Mouse (Mus musculus): ENCODE results near the gene Psmg3. TPM values are rescaled to one million over a fixed set of nuclear protein-coding genes. Genes with fewer than 3 reads are reported as not detected.
A peak's percentile ranks its signal among the peaks of the same experiment; 100 is the strongest.

Gene Psmg3
- polyA plus RNA-seq, 1 experiment from 2014 or later, result 86.7 TPM

- H3K4me3 ChIP-seq (ENCODE audit: low read depth, low read length), result no peak overlapping the region
- WGBS, result 79% methylated on average over 7 of the region's 7 CpGs
- H3K4me1 ChIP-seq (ENCODE audit: control insufficient read depth, insufficient read depth, low read length), result no peaks in the 10 kb centered on the region
- ATAC-seq (no peak), DNase-seq (ENCODE audit: low spot score) (no peak)
- H3K36me3 ChIP-seq (ENCODE audit: control insufficient read depth, insufficient read depth, low read length), result no peaks in the 10 kb centered on the region
- no peaks in the 10 kb centered on the region for H3K27me3 ChIP-seq (replicated peaks; ENCODE audit: control insufficient read depth, insufficient read depth, low read length)
- H3K9ac ChIP-seq (ENCODE audit: low read length), result no peak overlapping the region
- H3K9me3 ChIP-seq (replicated peaks; ENCODE audit: control insufficient read depth, low read length), result no peaks in the 10 kb centered on the region
- no peak overlapping the region for H3K4me2 ChIP-seq (ENCODE audit: low read length)
- H3K27ac ChIP-seq (ENCODE audit: low read depth, low read length), result no peak overlapping the region
These were observed 9.0 kb upstream of the Psmg3 start for GRCm38 (mm10) chr5:139835706-139836105.

- 86% methylated on average over 7 of the region's 7 CpGs for WGBS
- no peaks in the 10 kb centered on the region for H3K36me3 ChIP-seq (ENCODE audit: control insufficient read depth, insufficient read depth, low read length)
- no peaks in the 10 kb centered on the region for H3K27me3 ChIP-seq (replicated peaks; ENCODE audit: control insufficient read depth, insufficient read depth, low read length)
- no peak overlapping the region for H3K9ac ChIP-seq (ENCODE audit: low read length)
- H3K4me1 ChIP-seq (ENCODE audit: control insufficient read depth, insufficient read depth, low read length), result no peaks in the 10 kb centered on the region
- no peaks in the 10 kb centered on the region for H3K9me3 ChIP-seq (replicated peaks; ENCODE audit: control insufficient read depth, low read length)
- DNase-seq (ENCODE audit: low spot score), result no peak
- no peak for ATAC-seq
- H3K4me2 ChIP-seq (ENCODE audit: low read length), result no peak overlapping the region
- no peak overlapping the region for H3K4me3 ChIP-seq (ENCODE audit: low read depth, low read length)
- H3K27ac ChIP-seq (ENCODE audit: low read depth, low read length), result no peak overlapping the region
These were observed 5.4 kb upstream of the Psmg3 start for GRCm38 (mm10) chr5:139832125-139832524.

- ATAC-seq (no peak), DNase-seq (ENCODE audit: low spot score) (no peak)
- Histone ChIP-seq H3K27ac (ENCODE audit: low read depth, low read length) (no peak overlapping the region), H3K36me3 (ENCODE audit: control insufficient read depth, insufficient read depth, low read length) (no peaks in the 10 kb centered on the region), H3K4me1 (ENCODE audit: control insufficient read depth, insufficient read depth, low read length) (peaks cover 3% of the 10 kb centered on the region; the same call in 1 of the 2 replicates), H3K27me3 (replicated peaks; ENCODE audit: control insufficient read depth, insufficient read depth, low read length) (no peaks in the 10 kb centered on the region), H3K4me3 (ENCODE audit: low read depth, low read length) (no peak overlapping the region), H3K9ac (ENCODE audit: low read length) (no peak overlapping the region), H3K9me3 (replicated peaks; ENCODE audit: control insufficient read depth, low read length) (no peaks in the 10 kb centered on the region), H3K4me2 (ENCODE audit: low read length) (no peak overlapping the region)
- 87% methylated on average over 3 of the region's 3 CpGs for WGBS
These were observed 4.0 kb upstream of the Psmg3 start for GRCm38 (mm10) chr5:139830734-139831133.

- H3K36me3 ChIP-seq (ENCODE audit: control insufficient read depth, insufficient read depth, low read length), result no peaks in the 10 kb centered on the region
- H3K9me3 ChIP-seq (replicated peaks; ENCODE audit: control insufficient read depth, low read length), result no peaks in the 10 kb centered on the region
- no peak overlapping the region for H3K4me2 ChIP-seq (ENCODE audit: low read length)
- no peaks in the 10 kb centered on the region for H3K27me3 ChIP-seq (replicated peaks; ENCODE audit: control insufficient read depth, insufficient read depth, low read length)
- no peak overlapping the region for H3K27ac ChIP-seq (ENCODE audit: low read depth, low read length)
- WGBS, result 84% methylated on average over 13 of the region's 13 CpGs
- ATAC-seq, result no peak
- DNase-seq (ENCODE audit: low spot score), result no peak
- H3K4me1 ChIP-seq (ENCODE audit: control insufficient read depth, insufficient read depth, low read length), result peaks cover 9% of the 10 kb centered on the region; the same call in 1 of the 2 replicates
- H3K4me3 ChIP-seq (ENCODE audit: low read depth, low read length), result no peak overlapping the region
- no peak overlapping the region for H3K9ac ChIP-seq (ENCODE audit: low read length)
These were observed 2.7 kb upstream of the Psmg3 start for GRCm38 (mm10) chr5:139829384-139829783.

- peaks cover 9% of the 10 kb centered on the region; the same call in 1 of the 2 replicates for H3K4me1 ChIP-seq (ENCODE audit: control insufficient read depth, insufficient read depth, low read length)
- no peak overlapping the region for H3K4me3 ChIP-seq (ENCODE audit: low read depth, low read length)
- no peaks in the 10 kb centered on the region for H3K27me3 ChIP-seq (replicated peaks; ENCODE audit: control insufficient read depth, insufficient read depth, low read length)
- no peaks in the 10 kb centered on the region for H3K9me3 ChIP-seq (replicated peaks; ENCODE audit: control insufficient read depth, low read length)
- WGBS, result 89% methylated on average over 1 of the region's 1 CpGs
- DNase-seq (ENCODE audit: low spot score), result no peak
- H3K4me2 ChIP-seq (ENCODE audit: low read length), result no peak overlapping the region
- no peak overlapping the region for H3K9ac ChIP-seq (ENCODE audit: low read length)
- no peak overlapping the region for H3K27ac ChIP-seq (ENCODE audit: low read depth, low read length)
- H3K36me3 ChIP-seq (ENCODE audit: control insufficient read depth, insufficient read depth, low read length), result peaks cover 13% of the 10 kb centered on the region
- no peak for ATAC-seq
These were observed 908 bp upstream of the Psmg3 start for GRCm38 (mm10) chr5:139827593-139827992.

- DNase-seq (ENCODE audit: low spot score) (no peak), ATAC-seq (peak; percentile 23)
- 43% methylated on average over 11 of the region's 11 CpGs for WGBS
- Histone ChIP-seq H3K4me1 (ENCODE audit: control insufficient read depth, insufficient read depth, low read length) (peaks cover 9% of the 10 kb centered on the region; the same call in 1 of the 2 replicates), H3K9ac (ENCODE audit: low read length) (peak overlapping the region; percentile 86), H3K9me3 (replicated peaks; ENCODE audit: control insufficient read depth, low read length) (no peaks in the 10 kb centered on the region), H3K27ac (ENCODE audit: low read depth, low read length) (peak overlapping the region; percentile 77; the same call in 1 of the 2 replicates), H3K4me3 (ENCODE audit: low read depth, low read length) (peak overlapping the region; percentile 84), H3K4me2 (ENCODE audit: low read length) (peak overlapping the region; percentile 93), H3K27me3 (replicated peaks; ENCODE audit: control insufficient read depth, insufficient read depth, low read length) (no peaks in the 10 kb centered on the region), H3K36me3 (ENCODE audit: control insufficient read depth, insufficient read depth, low read length) (peaks cover 25% of the 10 kb centered on the region)
These were observed 738 bp downstream of the Psmg3 start for GRCm38 (mm10) chr5:139825947-139826346.

- no peak overlapping the region for H3K27ac ChIP-seq (ENCODE audit: low read depth, low read length)
- H3K4me2 ChIP-seq (ENCODE audit: low read length), result no peak overlapping the region
- no peak overlapping the region for H3K9ac ChIP-seq (ENCODE audit: low read length)
- WGBS, result 90% methylated on average over 10 of the region's 10 CpGs
- no peak overlapping the region for H3K4me3 ChIP-seq (ENCODE audit: low read depth, low read length)
- H3K4me1 ChIP-seq (ENCODE audit: control insufficient read depth, insufficient read depth, low read length), result peaks cover 9% of the 10 kb centered on the region; the same call in 1 of the 2 replicates
- H3K27me3 ChIP-seq (replicated peaks; ENCODE audit: control insufficient read depth, insufficient read depth, low read length), result no peaks in the 10 kb centered on the region
- H3K36me3 ChIP-seq (ENCODE audit: control insufficient read depth, insufficient read depth, low read length), result peaks cover 25% of the 10 kb centered on the region
- no peak for ATAC-seq
- no peaks in the 10 kb centered on the region for H3K9me3 ChIP-seq (replicated peaks; ENCODE audit: control insufficient read depth, low read length)
- DNase-seq (ENCODE audit: low spot score), result no peak
These were observed 2.2 kb downstream of the Psmg3 start for GRCm38 (mm10) chr5:139824531-139824930.

GRCm38 (mm10) chr5:139821466-139822459 is 4.9 kb downstream of the Psmg3 start:
- 86% methylated on average over 12 of the region's 12 CpGs for WGBS
- Histone ChIP-seq H3K9ac (ENCODE audit: low read length) (no peak overlapping the region), H3K27me3 (replicated peaks; ENCODE audit: control insufficient read depth, insufficient read depth, low read length) (no peaks in the 10 kb centered on the region), H3K4me3 (ENCODE audit: low read depth, low read length) (no peak overlapping the region), H3K4me1 (ENCODE audit: control insufficient read depth, insufficient read depth, low read length) (peaks cover 9% of the 10 kb centered on the region; the same call in 1 of the 2 replicates), H3K36me3 (ENCODE audit: control insufficient read depth, insufficient read depth, low read length) (peaks cover 25% of the 10 kb centered on the region), H3K27ac (ENCODE audit: low read depth, low read length) (no peak overlapping the region), H3K4me2 (ENCODE audit: low read length) (no peak overlapping the region), H3K9me3 (replicated peaks; ENCODE audit: control insufficient read depth, low read length) (no peaks in the 10 kb centered on the region)
- ATAC-seq (no peak), DNase-seq (ENCODE audit: low spot score) (no peak)

Data from forebrain, embryonic 14.5 days (tissue).